Mouse (Mus musculus): ENCODE measurements around the gene 6030458C11Rik. TPM values are rescaled to one million over a fixed set of nuclear protein-coding genes. Genes with fewer than 3 reads are reported as not detected.
"Not testable (repeated sequence)": the region's sequence is repeated elsewhere in the genome, so short reads cannot be mapped to it uniquely, and the experiment has no call there.

6030458C11Rik gene
- polyA plus RNA-seq, 1 experiment: 7.6 TPM

- no peak overlapping the region for H3K27ac ChIP-seq (replicated peaks; ENCODE audit: low read depth, low read length)
- H3K4me1 ChIP-seq (ENCODE audit: control insufficient read depth, insufficient read depth, insufficient read length, low read length): no peaks in the 10 kb centered on the region
- no peak overlapping the region for H3K4me3 ChIP-seq (ENCODE audit: insufficient read depth, low read depth, low read length)
These were observed 8.9 kb upstream of the 6030458C11Rik start for GRCm38 (mm10) chr15:12833385-12833784.

- H3K27ac ChIP-seq (replicated peaks; ENCODE audit: low read depth, low read length): no peak overlapping the region
- H3K4me1 ChIP-seq (ENCODE audit: control insufficient read depth, insufficient read depth, insufficient read length, low read length): no peaks in the 10 kb centered on the region
- H3K4me3 ChIP-seq (ENCODE audit: insufficient read depth, low read depth, low read length): no peak overlapping the region
These were observed 8.2 kb upstream of the 6030458C11Rik start for GRCm38 (mm10) chr15:12832599-12832998.

DNA sequence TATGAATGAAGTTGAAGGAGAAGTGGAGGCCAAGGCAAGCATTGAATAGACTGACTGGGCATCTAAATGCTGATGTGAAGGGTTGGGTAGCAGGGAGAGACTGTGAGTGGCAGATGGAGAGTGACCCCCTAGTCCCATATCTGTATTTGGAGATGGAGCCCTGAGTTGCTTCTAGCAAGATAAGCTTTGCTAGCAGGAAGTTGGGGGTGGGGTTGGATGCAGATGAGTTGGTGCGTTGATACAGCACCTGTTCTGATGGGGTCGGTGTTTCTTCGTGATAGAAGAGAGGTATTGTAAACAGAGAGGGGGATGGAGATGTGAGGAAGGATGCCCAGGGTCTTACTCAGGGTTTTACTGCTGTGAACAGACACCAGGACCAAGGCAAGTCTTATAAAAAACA, 5.4 kb upstream of the 6030458C11Rik start:
- Histone ChIP-seq H3K27ac (replicated peaks; ENCODE audit: low read depth, low read length) (no peak overlapping the region), H3K4me3 (ENCODE audit: insufficient read depth, low read depth, low read length) (no peak overlapping the region), H3K4me1 (ENCODE audit: control insufficient read depth, insufficient read depth, insufficient read length, low read length) (peaks cover 5% of the 10 kb centered on the region)

DNA sequence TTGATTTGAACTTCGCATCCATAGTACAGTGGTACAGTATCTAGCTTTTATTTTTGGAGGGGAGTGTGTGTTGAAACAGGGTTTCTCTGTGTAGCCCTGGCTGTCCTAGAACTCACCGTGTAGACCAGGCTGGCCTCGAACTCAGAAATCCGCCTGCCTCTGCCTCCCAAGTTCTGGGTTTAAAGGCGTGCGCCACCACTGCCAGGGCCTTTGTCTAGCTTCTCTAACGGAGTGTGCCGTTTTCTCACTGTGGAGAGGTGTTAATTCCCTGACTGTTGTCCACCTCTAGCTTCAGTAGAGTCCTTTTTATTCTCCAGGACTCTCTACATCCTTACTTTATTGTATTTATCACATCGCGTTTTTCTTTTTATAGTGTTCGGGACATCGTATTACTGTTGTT, 959 bp upstream of the 6030458C11Rik start:
- peak overlapping the region; percentile 78 for H3K4me3 ChIP-seq (ENCODE audit: insufficient read depth, low read depth, low read length)
- peaks cover 5% of the 10 kb centered on the region for H3K4me1 ChIP-seq (ENCODE audit: control insufficient read depth, insufficient read depth, insufficient read length, low read length)
- H3K27ac ChIP-seq (replicated peaks; ENCODE audit: low read depth, low read length): no peak overlapping the region

DNA sequence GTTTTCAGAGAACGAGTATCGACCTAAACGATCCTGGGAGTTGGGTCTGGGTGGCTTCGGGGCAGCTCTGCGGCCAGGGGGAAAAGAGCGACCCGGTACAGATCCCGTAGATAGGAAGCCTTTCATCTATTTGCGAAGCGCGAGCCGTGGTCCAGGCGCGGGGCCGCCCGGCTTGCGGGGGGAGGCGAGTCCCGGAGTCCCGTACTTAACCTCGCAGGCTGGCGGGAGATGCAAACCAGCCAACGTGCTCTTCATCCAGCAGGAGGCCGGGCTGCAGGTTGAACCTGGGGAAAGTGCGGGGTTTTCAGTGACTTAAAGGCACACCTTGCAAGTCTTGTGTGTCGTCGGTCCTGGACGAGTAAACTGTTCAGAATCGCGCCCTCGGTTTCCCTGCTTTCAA, 516 bp upstream of the 6030458C11Rik start:
- H3K4me3 ChIP-seq (ENCODE audit: insufficient read depth, low read depth, low read length): peak overlapping the region; percentile 78
- peaks cover 5% of the 10 kb centered on the region for H3K4me1 ChIP-seq (ENCODE audit: control insufficient read depth, insufficient read depth, insufficient read length, low read length)
- no peak overlapping the region for H3K27ac ChIP-seq (replicated peaks; ENCODE audit: low read depth, low read length)

GRCm38 (mm10) chr15:12823455-12824119, 862 bp downstream of the 6030458C11Rik start:
- no peak overlapping the region for H3K27ac ChIP-seq (replicated peaks; ENCODE audit: low read depth, low read length)
- peaks cover 5% of the 10 kb centered on the region for H3K4me1 ChIP-seq (ENCODE audit: control insufficient read depth, insufficient read depth, insufficient read length, low read length)
- H3K4me3 ChIP-seq (ENCODE audit: insufficient read depth, low read depth, low read length): peak overlapping the region; percentile 77

- Histone ChIP-seq H3K4me1 (ENCODE audit: control insufficient read depth, insufficient read depth, insufficient read length, low read length) (peaks cover 5% of the 10 kb centered on the region), H3K27ac (replicated peaks; ENCODE audit: low read depth, low read length) (no peak overlapping the region), H3K4me3 (ENCODE audit: insufficient read depth, low read depth, low read length) (no peak overlapping the region)
These were observed 1.7 kb downstream of the 6030458C11Rik start for GRCm38 (mm10) chr15:12822416-12823395.

GRCm38 (mm10) chr15:12817592-12817991, 6.9 kb downstream of the 6030458C11Rik start:
- Histone ChIP-seq H3K4me1 (ENCODE audit: control insufficient read depth, insufficient read depth, insufficient read length, low read length) (no peaks in the 10 kb centered on the region), H3K4me3 (ENCODE audit: insufficient read depth, low read depth, low read length) (no peak overlapping the region), H3K27ac (replicated peaks; ENCODE audit: low read depth, low read length) (no peak overlapping the region)

DNA sequence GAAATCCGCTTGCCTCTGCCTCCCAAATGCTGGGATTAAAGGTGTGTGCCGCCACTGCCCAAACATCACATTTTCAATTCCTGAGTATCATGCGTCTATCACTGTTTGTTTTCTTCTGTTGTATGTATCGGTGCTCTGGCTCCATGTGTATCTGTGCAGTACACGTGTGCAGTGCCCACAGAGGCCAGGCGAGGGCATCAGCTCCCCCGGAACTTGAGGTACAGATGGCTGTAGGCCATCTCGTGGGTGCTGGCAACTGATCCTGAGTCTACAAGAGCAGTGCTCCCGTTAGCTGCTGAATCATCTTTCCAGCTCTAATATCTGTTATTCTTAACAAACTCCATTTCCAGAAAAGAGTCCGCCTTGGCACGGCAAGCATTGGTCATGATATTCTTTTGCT, 11.8 kb downstream of the 6030458C11Rik start:
- no peak overlapping the region for H3K4me3 ChIP-seq (ENCODE audit: insufficient read depth, low read depth, low read length)
- no peaks in the 10 kb centered on the region for H3K4me1 ChIP-seq (ENCODE audit: control insufficient read depth, insufficient read depth, insufficient read length, low read length)
- no peak overlapping the region for H3K27ac ChIP-seq (replicated peaks; ENCODE audit: low read depth, low read length)

GRCm38 (mm10) chr15:12809305-12809704, 15.1 kb downstream of the 6030458C11Rik start:
- Histone ChIP-seq H3K4me3 (ENCODE audit: insufficient read depth, low read depth, low read length) (no peak overlapping the region), H3K4me1 (ENCODE audit: control insufficient read depth, insufficient read depth, insufficient read length, low read length) (no peaks in the 10 kb centered on the region), H3K27ac (replicated peaks; ENCODE audit: low read depth, low read length) (no peak overlapping the region)

- Histone ChIP-seq H3K27ac (replicated peaks; ENCODE audit: low read depth, low read length) (no peak overlapping the region), H3K4me3 (ENCODE audit: insufficient read depth, low read depth, low read length) (no peak overlapping the region), H3K4me1 (ENCODE audit: control insufficient read depth, insufficient read depth, insufficient read length, low read length) (no peaks in the 10 kb centered on the region)
These were observed 17.4 kb downstream of the 6030458C11Rik start for GRCm38 (mm10) chr15:12807088-12807487.

GRCm38 (mm10) chr15:12805071-12805470, 19.4 kb downstream of the 6030458C11Rik start:
- Histone ChIP-seq H3K4me3 (ENCODE audit: insufficient read depth, low read depth, low read length) (no peak overlapping the region), H3K27ac (replicated peaks; ENCODE audit: low read depth, low read length) (no peak overlapping the region), H3K4me1 (ENCODE audit: control insufficient read depth, insufficient read depth, insufficient read length, low read length) (no peaks in the 10 kb centered on the region)

DNA sequence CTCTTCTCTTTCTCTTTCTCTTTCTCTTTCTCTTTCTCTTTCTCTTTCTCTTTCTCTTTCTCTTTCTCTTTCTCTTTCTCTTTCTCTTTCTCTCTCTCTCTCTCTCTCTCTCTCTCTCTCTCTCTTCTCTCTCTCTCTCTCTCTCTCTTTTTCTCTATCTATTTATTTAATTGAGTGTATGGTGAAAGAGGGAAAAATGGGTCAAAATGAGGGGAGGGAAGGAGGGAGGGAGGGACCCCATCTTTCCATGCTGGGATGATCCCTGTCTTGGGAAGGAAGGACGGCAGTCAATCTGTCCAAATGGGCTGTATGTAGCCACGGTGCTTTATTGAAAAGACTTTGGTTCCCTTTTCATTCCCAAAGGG, 23.3 kb downstream of the 6030458C11Rik start:
- H3K4me1 ChIP-seq (ENCODE audit: control insufficient read depth, insufficient read depth, insufficient read length, low read length); H3K27ac ChIP-seq (replicated peaks; ENCODE audit: low read depth, low read length): not testable (repeated sequence)
- H3K4me3 ChIP-seq (ENCODE audit: insufficient read depth, low read depth, low read length): 0 out of 2 replicates have a peak overlapping the region, but pooled peaks have one; percentile 20

- H3K27ac ChIP-seq (replicated peaks; ENCODE audit: low read depth, low read length): no peak overlapping the region
- H3K4me3 ChIP-seq (ENCODE audit: insufficient read depth, low read depth, low read length): 0 out of 2 replicates have a peak overlapping the region, but pooled peaks have one; percentile 20
- H3K4me1 ChIP-seq (ENCODE audit: control insufficient read depth, insufficient read depth, insufficient read length, low read length): no peaks in the 10 kb centered on the region
These were observed 23.9 kb downstream of the 6030458C11Rik start for GRCm38 (mm10) chr15:12800405-12801141.

DNA sequence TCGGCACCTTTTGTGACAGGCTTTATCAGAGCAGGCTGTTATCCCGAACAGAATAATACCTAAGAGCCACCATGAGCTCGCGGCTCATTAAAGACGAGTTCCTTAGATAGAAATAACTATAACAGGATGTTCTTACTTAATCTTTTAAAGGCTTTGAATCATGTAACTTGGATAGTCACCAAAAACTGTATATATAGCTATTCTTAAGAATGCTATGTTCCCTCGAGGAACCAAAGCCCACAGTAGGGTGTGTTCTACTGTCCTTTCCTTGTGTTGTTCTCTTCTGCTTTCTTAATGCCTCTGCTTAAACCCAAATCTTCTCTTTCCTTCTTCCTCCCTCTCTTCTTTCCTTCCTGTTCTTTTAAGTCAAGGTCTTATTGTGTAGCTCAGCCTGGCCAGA, 26.4 kb downstream of the 6030458C11Rik start:
- no peak overlapping the region for H3K4me3 ChIP-seq (ENCODE audit: insufficient read depth, low read depth, low read length)
- H3K27ac ChIP-seq (replicated peaks; ENCODE audit: low read depth, low read length): no peak overlapping the region
- no peaks in the 10 kb centered on the region for H3K4me1 ChIP-seq (ENCODE audit: control insufficient read depth, insufficient read depth, insufficient read length, low read length)
